Mouse (Mus musculus) adrenal gland, postnatal 10 days (tissue): ENCODE measurements around the gene BC004004. TPM values are rescaled to one million over a fixed set of nuclear protein-coding genes. Genes with fewer than 3 reads are reported as not detected.

Experiments
- DNase-seq: peaks from one replicate; pipeline ENCODE4 v3.0.0; 2021; ENCODE audit warnings: mixed read lengths
- total RNA-seq, 2 experiments: library from RNA; stranded (reverse); gene quantifications; 2 replicates each; pipeline ENCODE4 v1.2.3; 2021

BC004004 gene
- total RNA-seq, 2 experiments from 2014 or later = 158 to 160 TPM

GRCm38 (mm10) chr17:29322603-29322962 lies 54.0 kb downstream of the BC004004 start:
- DNase-seq = no peak

- DNase-seq = no peak
Observed at GRCm38 (mm10) chr17:29323625-29324024, 55.0 kb downstream of the BC004004 start.

GRCm38 (mm10) chr17:29325831-29326230 lies 57.2 kb downstream of the BC004004 start:
- DNase-seq = no peak

GRCm38 (mm10) chr17:29326531-29327529 lies 58.2 kb downstream of the BC004004 start:
- DNase-seq = no peak

- no peak for DNase-seq
Observed at GRCm38 (mm10) chr17:29327691-29328090, 59.1 kb downstream of the BC004004 start.

- DNase-seq = no peak
Observed at GRCm38 (mm10) chr17:29330221-29330620, 61.6 kb downstream of the BC004004 start.

GRCm38 (mm10) chr17:29330671-29331410 lies 62.3 kb downstream of the BC004004 start:
- DNase-seq = no peak

GRCm38 (mm10) chr17:29332186-29332685 lies 63.6 kb downstream of the BC004004 start:
- DNase-seq = no peak

GRCm38 (mm10) chr17:29336266-29336990 lies 67.8 kb downstream of the BC004004 start:
- peak; percentile 56 for DNase-seq

- peak; percentile 57 for DNase-seq
Observed at GRCm38 (mm10) chr17:29337979-29338823, 69.6 kb downstream of the BC004004 start.

GRCm38 (mm10) chr17:29339170-29339768 lies 70.7 kb downstream of the BC004004 start:
- peak; percentile 75 for DNase-seq

- DNase-seq = no peak
Observed at GRCm38 (mm10) chr17:29340406-29341261, 72.0 kb downstream of the BC004004 start.

GRCm38 (mm10) chr17:29341591-29342003 lies 73.0 kb downstream of the BC004004 start:
- DNase-seq = peak; percentile 71

- peak; percentile 55 for DNase-seq
Observed at GRCm38 (mm10) chr17:29342010-29342910, 73.7 kb downstream of the BC004004 start.

- no peak for DNase-seq
Observed at GRCm38 (mm10) chr17:29343241-29343640, 74.7 kb downstream of the BC004004 start.

GRCm38 (mm10) chr17:29345272-29345671 lies 76.7 kb downstream of the BC004004 start:
- DNase-seq = no peak

GRCm38 (mm10) chr17:29346496-29347125 lies 78.0 kb downstream of the BC004004 start:
- no peak for DNase-seq

- no peak for DNase-seq
Observed at GRCm38 (mm10) chr17:29347126-29347644, 78.6 kb downstream of the BC004004 start.
